Mouse (Mus musculus) ES-E14 (cell line): ENCODE results near the gene Cdk5.

ENCODE experiments used
- HCFC1 ChIP-seq: IDR thresholded peaks from 2 replicates; pipeline ENCODE4 v1.6.1; 2012; ENCODE audit warnings: low read length, inconsistent platforms, borderline replicate concordance; ENCODE audit not compliant: insufficient read depth
- ZC3H11A ChIP-seq: IDR thresholded peaks from 2 replicates; pipeline ENCODE4 v1.6.1; 2012; ENCODE audit warnings: low read depth, mild to moderate bottlenecking, inconsistent platforms, low read length, borderline replicate concordance

DNA sequence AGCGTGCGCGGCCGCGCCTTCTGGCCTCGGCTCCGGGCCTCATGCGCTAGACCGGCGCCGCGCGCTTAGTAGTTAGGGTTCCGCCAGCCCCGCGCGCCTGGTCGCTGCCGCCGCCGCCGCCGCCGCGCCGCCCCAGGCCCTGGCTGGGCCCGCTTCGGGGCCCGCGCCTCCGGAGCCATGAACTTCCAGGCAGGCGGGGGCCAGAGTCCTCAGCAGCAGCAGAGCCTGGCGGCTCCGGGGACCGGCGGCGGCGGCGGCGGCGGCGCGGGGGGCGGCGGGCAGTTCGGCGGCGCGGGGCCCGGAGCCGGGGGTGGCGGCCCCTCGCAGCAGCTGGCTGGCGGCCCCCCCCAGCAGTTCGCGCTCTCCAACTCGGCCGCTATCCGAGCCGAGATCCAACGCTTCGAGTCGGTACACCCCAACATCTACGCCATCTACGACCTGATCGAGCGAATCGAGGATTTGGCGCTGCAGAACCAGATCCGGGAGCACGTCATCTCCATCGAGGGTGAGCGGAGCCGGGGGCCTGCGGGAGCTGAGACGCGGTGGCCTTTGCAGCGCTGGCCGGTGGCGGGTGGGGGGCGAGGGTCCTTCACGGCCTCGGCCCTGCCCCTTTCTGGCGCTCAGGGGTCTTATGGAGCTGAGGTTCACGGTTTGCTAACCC is 28.8 kb upstream of the Cdk5 start, which contains the start of gene Agap3:
- TF ChIP-seq ZC3H11A (no peak), HCFC1 (no peak)
